Mouse (Mus musculus) intestine, embryonic 14.5 days (tissue): Measurements from ENCODE around the gene Duox2. TPM values are rescaled to one million over a fixed set of nuclear protein-coding genes. Genes with fewer than 3 reads are reported as not detected.

ENCODE experiments used
- polyA plus RNA-seq: library from polyadenylated mRNA; unstranded; fragments of >200 nt; fragmentation: Nextera tagmentation; extraction: Ambion mirVana; gene quantifications from 2 replicates; pipeline ENCODE4 v1.2.1, GENCODE M21; 2014

Duox2 gene
- polyA plus RNA-seq, 1 experiment from 2014 or later = 0.12 TPM

Other genes starting within 250 kb of the Duox2 start
- 11.3 and 11.9 TPM in 2 replicates for gene Spg11, start 180.1 kb downstream of the Duox2 start, polyA plus RNA-seq
- gene B2m, start 150.8 kb downstream of the Duox2 start, polyA plus RNA-seq = 318 and 332 TPM in 2 replicates
- gene Trim69, start 137.7 kb downstream of the Duox2 start, polyA plus RNA-seq = not detected in 2 replicates
- 0.13 TPM in 1 of 2 replicates, not detected in the other for gene Patl2, start 112.3 kb downstream of the Duox2 start, polyA plus RNA-seq
- not detected in 2 replicates for gene Terb2, start 112.2 kb downstream of the Duox2 start, polyA plus RNA-seq
- gene Sord, start 63.7 kb downstream of the Duox2 start, polyA plus RNA-seq = 53.7 and 65.1 TPM in 2 replicates
- gene Duoxa2, start 451 bp upstream of the Duox2 start, polyA plus RNA-seq = 0.18 TPM in 1 of 2 replicates, not detected in the other
- not detected in 2 replicates for gene Duoxa1, start 15.3 kb upstream of the Duox2 start, polyA plus RNA-seq
- gene Duox1, start 17.2 kb upstream of the Duox2 start, polyA plus RNA-seq = 0.05 TPM in 1 of 2 replicates, not detected in the other
- 3.6 and 4.9 TPM in 2 replicates for gene Shf, start 70.7 kb upstream of the Duox2 start, polyA plus RNA-seq
- gene Slc28a2, start 128.0 kb upstream of the Duox2 start, polyA plus RNA-seq = 38.0 and 38.2 TPM in 2 replicates
- gene Gm14085, start 186.5 kb upstream of the Duox2 start, polyA plus RNA-seq = 0.08 and 0.32 TPM in 2 replicates